Mouse (Mus musculus): Measurements from ENCODE around the gene 1810046K07Rik. TPM values are rescaled to one million over a fixed set of nuclear protein-coding genes. Genes with fewer than 3 reads are reported as not detected.

1810046K07Rik gene
- polyA plus RNA-seq, 1 experiment from 2014 or later, result not detected

- peak overlapping the region; percentile 5; the same call in 1 of the 2 replicates for H3K4me2 ChIP-seq (replicated peaks; ENCODE audit: low read depth, low read length)
These were observed 16.0 kb downstream of the 1810046K07Rik start for GRCm38 (mm10) chr9:51312554-51313317.

GRCm38 (mm10) chr9:51310515-51310914, 18.2 kb downstream of the 1810046K07Rik start:
- 79% methylated on average over 7 of the region's 7 CpGs for WGBS
- ATAC-seq (ENCODE audit: low FRiP score, low TSS enrichment), result no peak
- Histone ChIP-seq H3K9ac (ENCODE audit: low read depth, low read length) (no peak overlapping the region), H3K4me2 (replicated peaks; ENCODE audit: low read depth, low read length) (no peak overlapping the region), H3K36me3 (ENCODE audit: control insufficient read depth, insufficient read depth, low read length) (no peaks in the 10 kb centered on the region), H3K4me3 (ENCODE audit: low read length) (no peak overlapping the region), H3K4me1 (ENCODE audit: control insufficient read depth, insufficient read depth, low read length) (no peaks in the 10 kb centered on the region), H3K9me3 (ENCODE audit: control insufficient read depth, low read length) (no peaks in the 10 kb centered on the region), H3K27me3 (ENCODE audit: control insufficient read depth, insufficient read depth, low read length) (no peaks in the 10 kb centered on the region), H3K27ac (ENCODE audit: low read depth, low read length) (no peak overlapping the region)

More at GRCm38 (mm10) chr9:51312554-51313317, 16.0 kb downstream of the 1810046K07Rik start:
- Histone ChIP-seq H3K27me3 (ENCODE audit: control insufficient read depth, insufficient read depth, low read length) (no peaks in the 10 kb centered on the region), H3K4me1 (ENCODE audit: control insufficient read depth, insufficient read depth, low read length) (no peaks in the 10 kb centered on the region), H3K27ac (ENCODE audit: low read depth, low read length) (no peak overlapping the region), H3K4me3 (ENCODE audit: low read length) (no peak overlapping the region), H3K36me3 (ENCODE audit: control insufficient read depth, insufficient read depth, low read length) (no peaks in the 10 kb centered on the region), H3K9ac (ENCODE audit: low read depth, low read length) (no peak overlapping the region), H3K9me3 (ENCODE audit: control insufficient read depth, low read length) (no peaks in the 10 kb centered on the region)
- peak; percentile 39; the same call in 1 of the 2 replicates for ATAC-seq (ENCODE audit: low FRiP score, low TSS enrichment)
- 45% methylated on average over 18 of the region's 18 CpGs for WGBS

- H3K27me3 ChIP-seq (ENCODE audit: control insufficient read depth, insufficient read depth, low read length), result no peaks in the 10 kb centered on the region
- ATAC-seq (ENCODE audit: low FRiP score, low TSS enrichment), result no peak
- H3K4me1 ChIP-seq (ENCODE audit: control insufficient read depth, insufficient read depth, low read length), result no peaks in the 10 kb centered on the region
- no peak overlapping the region for H3K4me3 ChIP-seq (ENCODE audit: low read length)
- H3K9ac ChIP-seq (ENCODE audit: low read depth, low read length), result no peak overlapping the region
- no peak overlapping the region for H3K27ac ChIP-seq (ENCODE audit: low read depth, low read length)
- no peaks in the 10 kb centered on the region for H3K9me3 ChIP-seq (ENCODE audit: control insufficient read depth, low read length)
- H3K36me3 ChIP-seq (ENCODE audit: control insufficient read depth, insufficient read depth, low read length), result no peaks in the 10 kb centered on the region
- 84% methylated on average over 3 of the region's 3 CpGs for WGBS
- no peak overlapping the region for H3K4me2 ChIP-seq (replicated peaks; ENCODE audit: low read depth, low read length)
These were observed 22.4 kb downstream of the 1810046K07Rik start for GRCm38 (mm10) chr9:51306351-51306750.

- ATAC-seq (ENCODE audit: low FRiP score, low TSS enrichment), result no peak
- no peak overlapping the region for H3K4me2 ChIP-seq (replicated peaks; ENCODE audit: low read depth, low read length)
- H3K9me3 ChIP-seq (ENCODE audit: control insufficient read depth, low read length), result no peaks in the 10 kb centered on the region
- H3K36me3 ChIP-seq (ENCODE audit: control insufficient read depth, insufficient read depth, low read length), result no peaks in the 10 kb centered on the region
- H3K4me1 ChIP-seq (ENCODE audit: control insufficient read depth, insufficient read depth, low read length), result no peaks in the 10 kb centered on the region
- 81% methylated on average over 3 of the region's 3 CpGs for WGBS
- H3K9ac ChIP-seq (ENCODE audit: low read depth, low read length), result no peak overlapping the region
- no peak overlapping the region for H3K27ac ChIP-seq (ENCODE audit: low read depth, low read length)
- no peaks in the 10 kb centered on the region for H3K27me3 ChIP-seq (ENCODE audit: control insufficient read depth, insufficient read depth, low read length)
- H3K4me3 ChIP-seq (ENCODE audit: low read length), result no peak overlapping the region
These were observed 23.6 kb downstream of the 1810046K07Rik start for GRCm38 (mm10) chr9:51305146-51305545.

GRCm38 (mm10) chr9:51303980-51304379, 24.7 kb downstream of the 1810046K07Rik start:
- H3K4me3 ChIP-seq (ENCODE audit: low read length), result no peak overlapping the region
- H3K27ac ChIP-seq (ENCODE audit: low read depth, low read length), result no peak overlapping the region
- no peaks in the 10 kb centered on the region for H3K9me3 ChIP-seq (ENCODE audit: control insufficient read depth, low read length)
- no peaks in the 10 kb centered on the region for H3K4me1 ChIP-seq (ENCODE audit: control insufficient read depth, insufficient read depth, low read length)
- H3K27me3 ChIP-seq (ENCODE audit: control insufficient read depth, insufficient read depth, low read length), result no peaks in the 10 kb centered on the region
- no peak overlapping the region for H3K9ac ChIP-seq (ENCODE audit: low read depth, low read length)
- no peaks in the 10 kb centered on the region for H3K36me3 ChIP-seq (ENCODE audit: control insufficient read depth, insufficient read depth, low read length)
- 75% methylated on average over 5 of the region's 5 CpGs for WGBS
- no peak overlapping the region for H3K4me2 ChIP-seq (replicated peaks; ENCODE audit: low read depth, low read length)
- no peak for ATAC-seq (ENCODE audit: low FRiP score, low TSS enrichment)

- no peak overlapping the region for H3K4me3 ChIP-seq (ENCODE audit: low read length)
- WGBS, result 76% methylated on average over 8 of the region's 8 CpGs
- H3K36me3 ChIP-seq (ENCODE audit: control insufficient read depth, insufficient read depth, low read length), result no peaks in the 10 kb centered on the region
- H3K27ac ChIP-seq (ENCODE audit: low read depth, low read length), result no peak overlapping the region
- no peaks in the 10 kb centered on the region for H3K27me3 ChIP-seq (ENCODE audit: control insufficient read depth, insufficient read depth, low read length)
- no peaks in the 10 kb centered on the region for H3K9me3 ChIP-seq (ENCODE audit: control insufficient read depth, low read length)
- no peaks in the 10 kb centered on the region for H3K4me1 ChIP-seq (ENCODE audit: control insufficient read depth, insufficient read depth, low read length)
- ATAC-seq (ENCODE audit: low FRiP score, low TSS enrichment), result no peak
- no peak overlapping the region for H3K9ac ChIP-seq (ENCODE audit: low read depth, low read length)
- no peak overlapping the region for H3K4me2 ChIP-seq (replicated peaks; ENCODE audit: low read depth, low read length)
These were observed 35.2 kb downstream of the 1810046K07Rik start for GRCm38 (mm10) chr9:51293541-51293940.

- Histone ChIP-seq H3K4me1 (ENCODE audit: control insufficient read depth, insufficient read depth, low read length) (no peaks in the 10 kb centered on the region), H3K9me3 (ENCODE audit: control insufficient read depth, low read length) (no peaks in the 10 kb centered on the region), H3K27me3 (ENCODE audit: control insufficient read depth, insufficient read depth, low read length) (no peaks in the 10 kb centered on the region), H3K4me3 (ENCODE audit: low read length) (no peak overlapping the region), H3K9ac (ENCODE audit: low read depth, low read length) (no peak overlapping the region), H3K36me3 (ENCODE audit: control insufficient read depth, insufficient read depth, low read length) (no peaks in the 10 kb centered on the region), H3K4me2 (replicated peaks; ENCODE audit: low read depth, low read length) (no peak overlapping the region), H3K27ac (ENCODE audit: low read depth, low read length) (no peak overlapping the region)
- ATAC-seq (ENCODE audit: low FRiP score, low TSS enrichment), result peak; percentile 52; the same call in 1 of the 2 replicates
- 29% methylated on average over 4 of the region's 4 CpGs for WGBS
These were observed 36.0 kb downstream of the 1810046K07Rik start for GRCm38 (mm10) chr9:51292674-51293073.

- H3K4me1 ChIP-seq (ENCODE audit: control insufficient read depth, insufficient read depth, low read length), result no peaks in the 10 kb centered on the region
- no peaks in the 10 kb centered on the region for H3K9me3 ChIP-seq (ENCODE audit: control insufficient read depth, low read length)
- H3K27me3 ChIP-seq (ENCODE audit: control insufficient read depth, insufficient read depth, low read length), result no peaks in the 10 kb centered on the region
- ATAC-seq (ENCODE audit: low FRiP score, low TSS enrichment), result no peak
- WGBS, result 72% methylated on average over 4 of the region's 4 CpGs
- H3K36me3 ChIP-seq (ENCODE audit: control insufficient read depth, insufficient read depth, low read length), result no peaks in the 10 kb centered on the region
- H3K27ac ChIP-seq (ENCODE audit: low read depth, low read length), result no peak overlapping the region
- no peak overlapping the region for H3K4me2 ChIP-seq (replicated peaks; ENCODE audit: low read depth, low read length)
- H3K9ac ChIP-seq (ENCODE audit: low read depth, low read length), result no peak overlapping the region
- H3K4me3 ChIP-seq (ENCODE audit: low read length), result no peak overlapping the region
These were observed 37.7 kb downstream of the 1810046K07Rik start for GRCm38 (mm10) chr9:51290980-51291379.

- WGBS, result 62% methylated on average over 2 of the region's 2 CpGs
- Histone ChIP-seq H3K27me3 (ENCODE audit: control insufficient read depth, insufficient read depth, low read length) (no peaks in the 10 kb centered on the region), H3K4me1 (ENCODE audit: control insufficient read depth, insufficient read depth, low read length) (no peaks in the 10 kb centered on the region), H3K36me3 (ENCODE audit: control insufficient read depth, insufficient read depth, low read length) (no peaks in the 10 kb centered on the region), H3K4me2 (replicated peaks; ENCODE audit: low read depth, low read length) (no peak overlapping the region), H3K9me3 (ENCODE audit: control insufficient read depth, low read length) (no peaks in the 10 kb centered on the region), H3K27ac (ENCODE audit: low read depth, low read length) (no peak overlapping the region), H3K9ac (ENCODE audit: low read depth, low read length) (no peak overlapping the region), H3K4me3 (ENCODE audit: low read length) (no peak overlapping the region)
- no peak for ATAC-seq (ENCODE audit: low FRiP score, low TSS enrichment)
These were observed 42.6 kb downstream of the 1810046K07Rik start for GRCm38 (mm10) chr9:51286079-51286478.

All from kidney, embryonic 14.5 days (tissue).